7 mouse cellular contexts compared by ENCODE assay signal in the genomic region with DNA sequence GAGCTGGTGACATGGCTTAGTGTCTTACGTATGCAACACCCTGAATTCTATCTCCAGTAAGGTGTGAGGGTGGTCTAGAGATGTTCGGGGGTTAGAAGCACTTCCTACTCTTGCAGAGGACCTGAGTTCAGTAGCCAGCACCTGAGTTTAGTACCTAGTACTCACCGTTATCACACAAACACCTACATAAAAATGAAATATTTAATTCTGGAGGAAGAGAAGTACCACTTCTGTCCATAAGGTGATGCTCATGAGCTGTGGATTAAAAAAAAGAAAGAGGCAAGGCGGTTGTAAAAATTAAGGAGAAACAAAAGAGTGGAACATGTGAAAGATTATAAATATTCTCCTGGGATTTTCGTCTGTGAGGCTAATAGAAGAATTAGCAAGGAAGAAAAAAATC. TPM values are rescaled to one million over a fixed set of nuclear protein-coding genes. Genes with fewer than 3 reads are reported as not detected.
DNase-seq lines count a peak whose midpoint lies in the region; ATAC-seq lines count a peak whose summit lies in the region.

No protein-coding gene starts in this region.

- no peaks in the 10 kb centered on the region for H3K9me3 ChIP-seq in hindbrain, embryonic 13.5 days
- H3K9me3 ChIP-seq in midbrain, embryonic 14.5 days (ENCODE audit: control insufficient read depth, low read length) = no peaks in the 10 kb centered on the region

- WGBS in hindbrain, embryonic 13.5 days = 38% methylated on average over 5 of the region's 5 CpGs
- 33% methylated on average over 5 of the region's 5 CpGs for WGBS in midbrain, embryonic 14.5 days

- peak; percentile 18 for DNase-seq in thymus, postnatal 0 days (ENCODE audit: low spot score)
- no peak for DNase-seq in thymus, postnatal 14 days
- peak; percentile 47 for DNase-seq in embryo, embryonic 11 days
- DNase-seq in midbrain, embryonic 14.5 days = peak; percentile 67
- no peak for DNase-seq in layer of hippocampus, postnatal 10 days (ENCODE audit: low spot score in 2 of 2)
- DNase-seq in adrenal gland, postnatal 36 days = no peak

- H3K4me2 ChIP-seq in hindbrain, embryonic 13.5 days = peak overlapping the region; percentile 25; the same call in 1 of the 2 replicates
- H3K4me2 ChIP-seq in midbrain, embryonic 14.5 days (ENCODE audit: low read length) = 0 out of 2 replicates have a peak overlapping the region, but pooled peaks have one; percentile 10

- 0 out of 2 replicates have a peak, but pooled peaks cover 11% of the 10 kb centered on the region for H3K27me3 ChIP-seq in hindbrain, embryonic 13.5 days
- H3K27me3 ChIP-seq in midbrain, embryonic 14.5 days (ENCODE audit: control insufficient read depth, insufficient read depth, low read length) = no peaks in the 10 kb centered on the region

- H3K27ac ChIP-seq in hindbrain, embryonic 13.5 days = peak overlapping the region; percentile 75
- H3K27ac ChIP-seq in midbrain, embryonic 14.5 days (replicated peaks; ENCODE audit: low read depth, low read length) = peak overlapping the region; percentile 47

- H3K9ac ChIP-seq in hindbrain, embryonic 13.5 days = no peak overlapping the region
- H3K9ac ChIP-seq in midbrain, embryonic 14.5 days (replicated peaks; ENCODE audit: low read length) = no peak overlapping the region

- H3K4me1 ChIP-seq in hindbrain, embryonic 13.5 days (replicated peaks) = peaks cover 38% of the 10 kb centered on the region
- peaks cover 8% of the 10 kb centered on the region for H3K4me1 ChIP-seq in midbrain, embryonic 14.5 days (ENCODE audit: control insufficient read depth, insufficient read depth, low read length)

- H3K4me3 ChIP-seq in hindbrain, embryonic 13.5 days = no peak overlapping the region
- no peak overlapping the region for H3K4me3 ChIP-seq in midbrain, embryonic 14.5 days (replicated peaks; ENCODE audit: low read depth, low read length)

- H3K36me3 ChIP-seq in hindbrain, embryonic 13.5 days = no peaks in the 10 kb centered on the region
- no peaks in the 10 kb centered on the region for H3K36me3 ChIP-seq in midbrain, embryonic 14.5 days (ENCODE audit: control insufficient read depth, insufficient read depth, low read length)

- ATAC-seq in hindbrain, embryonic 13.5 days (ENCODE audit: low FRiP score) = no peak
- ATAC-seq in midbrain, embryonic 14.5 days (ENCODE audit: low FRiP score, low TSS enrichment) = no peak

RNA-seq across cellular contexts. Expression of a gene that starts 2.1 kb away (rescaled TPM):
- polyA plus RNA-seq in thymus, postnatal 0 days (2015; fragmentation: Nextera tagmentation; extraction: Ambion mirVana) = 1.5 and 1.9 TPM in 2 replicates
- polyA plus RNA-seq in hindbrain, embryonic 13.5 days (2015; fragmentation: Nextera tagmentation; extraction: Ambion mirVana) = 102 and 103 TPM in 2 replicates
- 109 and 133 TPM in 2 replicates for polyA plus RNA-seq in midbrain, embryonic 14.5 days (2014; fragmentation: Nextera tagmentation; extraction: Ambion mirVana)
- total RNA-seq in layer of hippocampus, postnatal 10 days (2021) = 100 to 1,000 TPM; 246 to 252 TPM
- under 1 TPM; 0.23 to 0.50 TPM for total RNA-seq in adrenal gland, postnatal 36 days (2021)

RNA-seq across cellular contexts. Expression of a gene that starts 9.1 kb away (rescaled TPM):
- 58.9 and 65.3 TPM in 2 replicates for polyA plus RNA-seq in thymus, postnatal 0 days (2015; fragmentation: Nextera tagmentation; extraction: Ambion mirVana)
- 1.7 and 1.9 TPM in 2 replicates for polyA plus RNA-seq in hindbrain, embryonic 13.5 days (2015; fragmentation: Nextera tagmentation; extraction: Ambion mirVana)
- 1.0 and 1.6 TPM in 2 replicates for polyA plus RNA-seq in midbrain, embryonic 14.5 days (2014; fragmentation: Nextera tagmentation; extraction: Ambion mirVana)
- 1 to 10 TPM in 1 of 2 experiments, under 1 TPM in 1; 0.73 to 1.2 TPM for total RNA-seq in layer of hippocampus, postnatal 10 days (2021)
- 10 to 100 TPM; 15.7 to 34.1 TPM for total RNA-seq in adrenal gland, postnatal 36 days (2021)

RNA-seq across cellular contexts. Expression of a gene that starts 57.1 kb away (rescaled TPM):
- 0.18 and 0.25 TPM in 2 replicates for polyA plus RNA-seq in thymus, postnatal 0 days (2015; fragmentation: Nextera tagmentation; extraction: Ambion mirVana)
- polyA plus RNA-seq in hindbrain, embryonic 13.5 days (2015; fragmentation: Nextera tagmentation; extraction: Ambion mirVana) = 0.71 and 1.1 TPM in 2 replicates
- polyA plus RNA-seq in midbrain, embryonic 14.5 days (2014; fragmentation: Nextera tagmentation; extraction: Ambion mirVana) = 0.81 and 0.95 TPM in 2 replicates
- not detected for total RNA-seq in layer of hippocampus, postnatal 10 days (2021)
- total RNA-seq in adrenal gland, postnatal 36 days (2021) = not detected

Comparison
In these comparisons a context has a peak if more than half of its experiments do, and no peak if none do; other contexts are left out.
1. DNase-seq: peak in thymus, postnatal 0 days (single experiment), embryo, embryonic 11 days (single experiment) and midbrain, embryonic 14.5 days (single experiment); none in thymus, postnatal 14 days (single experiment), layer of hippocampus, postnatal 10 days (0 of 2) and adrenal gland, postnatal 36 days (0 of 2).
2. RNA of a gene that starts 2.1 kb away (polyA plus RNA-seq): 109 to 133 TPM in midbrain, embryonic 14.5 days and 102 to 103 TPM in hindbrain, embryonic 13.5 days; 1.5 to 1.9 TPM in thymus, postnatal 0 days; every median in the first group is over 10 times any median in the second.
3. RNA of a gene that starts 9.1 kb away (polyA plus RNA-seq): 58.9 to 65.3 TPM in thymus, postnatal 0 days; 1.7 to 1.9 TPM in hindbrain, embryonic 13.5 days and 1.0 to 1.6 TPM in midbrain, embryonic 14.5 days; every median in the first group is over 10 times any median in the second.